Mouse (Mus musculus) gonadal fat pad, adult 2 months (tissue): ENCODE data around the gene Cenpt. TPM values are rescaled to one million over a fixed set of nuclear protein-coding genes. Genes with fewer than 3 reads are reported as not detected.

Experiments
- DNase-seq: peaks from one replicate; pipeline ENCODE4 v3.0.0-alpha.2; 2012; ENCODE audit warnings: low read depth
- polyA plus RNA-seq: library from polyadenylated mRNA; depleted of rRNA; stranded (reverse); fragments of >200 nt; gene quantifications from 2 replicates; pipeline ENCODE4 v1.2.3, GENCODE M21; 2012; rRNA removed

Cenpt gene
- polyA plus RNA-seq, 1 experiment = 23.0 TPM

- DNase-seq = no peak
Measured at GRCm38 (mm10) chr8:105805964-105806363, 47.1 kb downstream of the Cenpt start.

- no peak for DNase-seq
Measured at GRCm38 (mm10) chr8:105805346-105805745, 47.7 kb downstream of the Cenpt start.

GRCm38 (mm10) chr8:105804797-105805196, 48.3 kb downstream of the Cenpt start:
- DNase-seq = no peak

- no peak for DNase-seq
Measured at GRCm38 (mm10) chr8:105801153-105801904, 51.7 kb downstream of the Cenpt start.

GRCm38 (mm10) chr8:105799091-105799812, 53.8 kb downstream of the Cenpt start:
- no peak for DNase-seq

- DNase-seq = no peak
Measured at GRCm38 (mm10) chr8:105798408-105798807, 54.7 kb downstream of the Cenpt start.

- no peak for DNase-seq
Measured at GRCm38 (mm10) chr8:105795785-105796184, 57.3 kb downstream of the Cenpt start.

Other genes with a start within 250 kb of the Cenpt start
- gene Ripor1, start 248.0 kb downstream of the Cenpt start, polyA plus RNA-seq = 17.2 and 22.1 TPM in 2 replicates
- 12.2 and 19.0 TPM in 2 replicates for gene Ctcf, start 216.7 kb downstream of the Cenpt start, polyA plus RNA-seq
- 0.45 TPM in 1 of 2 replicates, not detected in the other for gene Agrp, start 215.9 kb downstream of the Cenpt start, polyA plus RNA-seq
- gene Carmil2, start 167.0 kb downstream of the Cenpt start, polyA plus RNA-seq = 0.60 and 0.81 TPM in 2 replicates
- 31.7 and 35.4 TPM in 2 replicates for gene Acd, start 152.2 kb downstream of the Cenpt start, polyA plus RNA-seq
- 23.5 and 24.1 TPM in 2 replicates for gene Pard6a, start 152.1 kb downstream of the Cenpt start, polyA plus RNA-seq
- gene 4933405L10Rik, start 145.6 kb downstream of the Cenpt start, polyA plus RNA-seq = 0.15 TPM in 1 of 2 replicates, not detected in the other
- gene Enkd1, start 145.1 kb downstream of the Cenpt start, polyA plus RNA-seq = 5.8 and 8.4 TPM in 2 replicates
- 5.3 and 6.7 TPM in 2 replicates for gene Gfod2, start 94.6 kb downstream of the Cenpt start, polyA plus RNA-seq
- 20.0 and 20.4 TPM in 2 replicates for gene Ranbp10, start 25.9 kb downstream of the Cenpt start, polyA plus RNA-seq
- gene Tsnaxip1, start 25.5 kb downstream of the Cenpt start, polyA plus RNA-seq = 1.1 and 1.2 TPM in 2 replicates
- 44.3 and 46.8 TPM in 2 replicates for gene Thap11, start 1.9 kb upstream of the Cenpt start, polyA plus RNA-seq
- gene Nutf2, start 7.3 kb upstream of the Cenpt start, polyA plus RNA-seq = 23.5 and 25.7 TPM in 2 replicates
- 54.3 and 63.5 TPM in 2 replicates for gene Edc4, start 27.6 kb upstream of the Cenpt start, polyA plus RNA-seq
- gene Nrn1l, start 40.3 kb upstream of the Cenpt start, polyA plus RNA-seq = 1.4 and 1.7 TPM in 2 replicates
- gene Pskh1, start 47.2 kb upstream of the Cenpt start, polyA plus RNA-seq = 47.8 and 51.9 TPM in 2 replicates
- 1.5 and 7.4 TPM in 2 replicates for gene Ctrl, start 80.6 kb upstream of the Cenpt start, polyA plus RNA-seq
- 69.8 and 91.4 TPM in 2 replicates for gene Psmb10, start 85.2 kb upstream of the Cenpt start, polyA plus RNA-seq
- 2.3 and 2.6 TPM in 2 replicates for gene Lcat, start 90.1 kb upstream of the Cenpt start, polyA plus RNA-seq
- 46.8 and 56.3 TPM in 2 replicates for gene Slc12a4, start 112.8 kb upstream of the Cenpt start, polyA plus RNA-seq
- gene Dpep3, start 126.2 kb upstream of the Cenpt start, polyA plus RNA-seq = 0.92 and 1.7 TPM in 2 replicates
- 14.5 and 14.6 TPM in 2 replicates for gene Dus2, start 138.1 kb upstream of the Cenpt start, polyA plus RNA-seq
- not detected in 2 replicates for gene Dpep2nb, start 152.7 kb upstream of the Cenpt start, polyA plus RNA-seq
- gene Ddx28, start 158.6 kb upstream of the Cenpt start, polyA plus RNA-seq = 8.9 and 9.9 TPM in 2 replicates
- gene Nfatc3, start 205.6 kb upstream of the Cenpt start, polyA plus RNA-seq = 23.5 and 26.6 TPM in 2 replicates